Mouse (Mus musculus) gastrocnemius, postnatal 10 days (tissue): ENCODE measurements around the gene Acsm2. TPM values are rescaled to one million over a fixed set of nuclear protein-coding genes. Genes with fewer than 3 reads are reported as not detected.
"Not testable (repeated sequence)": the region's sequence is repeated elsewhere in the genome, so short reads cannot be mapped to it uniquely, and the experiment has no call there.

Source experiments
- DNase-seq: peaks from one replicate; pipeline ENCODE4 v3.0.0; 2021; ENCODE audit warnings: mixed read lengths
- total RNA-seq, 2 experiments: library from RNA; stranded (reverse); gene quantifications; 2 replicates each; pipeline ENCODE4 v1.2.3; 2021

Acsm2 gene
- total RNA-seq, 2 experiments from 2014 or later = not detected

- not testable (repeated sequence) for DNase-seq
These were observed 8.3 kb downstream of the Acsm2 start for GRCm38 (mm10) chr7:119562476-119562875.

DNA sequence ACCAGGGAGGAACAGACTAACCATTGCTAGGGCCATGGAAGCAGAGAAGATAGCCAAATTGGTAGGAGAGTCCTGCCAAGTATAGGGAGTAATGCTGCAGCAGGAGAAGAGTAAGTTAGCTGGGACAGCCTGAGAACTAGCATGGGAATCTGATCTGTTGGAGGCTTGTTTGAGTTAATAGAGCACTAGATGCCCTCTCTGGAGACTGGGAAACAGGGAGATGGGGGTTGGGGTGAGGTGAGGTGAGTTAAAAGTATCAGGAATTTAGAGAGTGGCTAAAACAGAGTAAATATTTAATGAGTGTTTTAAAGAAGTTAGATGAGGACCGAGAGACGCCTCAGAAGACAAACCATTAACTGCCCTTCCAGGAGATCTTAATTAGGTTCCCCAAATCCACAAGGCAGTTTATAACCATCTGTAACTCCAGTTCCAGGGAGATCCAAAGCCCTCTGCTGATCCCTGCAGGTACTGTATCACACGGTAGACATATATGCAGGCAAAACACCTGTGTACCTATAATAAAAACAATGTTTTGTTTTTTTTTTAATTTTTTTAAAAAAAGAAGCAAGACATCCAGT is 40.5 kb downstream of the Acsm2 start:
- no peak for DNase-seq

DNA sequence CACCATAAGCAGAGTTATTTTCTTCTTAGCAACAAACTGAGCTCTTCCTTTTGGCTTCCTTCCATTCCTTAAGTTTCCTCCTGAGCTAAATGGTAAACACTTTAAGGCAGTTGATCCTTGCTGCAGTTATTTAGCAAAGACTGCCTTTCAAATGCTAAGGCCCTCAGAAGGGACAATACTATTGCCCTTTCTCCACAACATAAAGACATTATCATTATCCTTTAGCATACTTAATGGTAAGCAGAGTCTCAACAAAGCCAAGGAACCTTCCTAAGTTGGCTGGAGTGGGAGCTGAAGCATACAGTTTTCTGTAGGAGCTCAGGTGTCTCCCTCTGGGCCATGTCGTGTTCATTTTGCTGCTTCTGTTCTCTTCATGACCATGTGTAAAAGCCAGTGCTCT is 41.2 kb downstream of the Acsm2 start:
- DNase-seq = no peak

GRCm38 (mm10) chr7:119596536-119596935 is 42.4 kb downstream of the Acsm2 start:
- no peak for DNase-seq

DNA sequence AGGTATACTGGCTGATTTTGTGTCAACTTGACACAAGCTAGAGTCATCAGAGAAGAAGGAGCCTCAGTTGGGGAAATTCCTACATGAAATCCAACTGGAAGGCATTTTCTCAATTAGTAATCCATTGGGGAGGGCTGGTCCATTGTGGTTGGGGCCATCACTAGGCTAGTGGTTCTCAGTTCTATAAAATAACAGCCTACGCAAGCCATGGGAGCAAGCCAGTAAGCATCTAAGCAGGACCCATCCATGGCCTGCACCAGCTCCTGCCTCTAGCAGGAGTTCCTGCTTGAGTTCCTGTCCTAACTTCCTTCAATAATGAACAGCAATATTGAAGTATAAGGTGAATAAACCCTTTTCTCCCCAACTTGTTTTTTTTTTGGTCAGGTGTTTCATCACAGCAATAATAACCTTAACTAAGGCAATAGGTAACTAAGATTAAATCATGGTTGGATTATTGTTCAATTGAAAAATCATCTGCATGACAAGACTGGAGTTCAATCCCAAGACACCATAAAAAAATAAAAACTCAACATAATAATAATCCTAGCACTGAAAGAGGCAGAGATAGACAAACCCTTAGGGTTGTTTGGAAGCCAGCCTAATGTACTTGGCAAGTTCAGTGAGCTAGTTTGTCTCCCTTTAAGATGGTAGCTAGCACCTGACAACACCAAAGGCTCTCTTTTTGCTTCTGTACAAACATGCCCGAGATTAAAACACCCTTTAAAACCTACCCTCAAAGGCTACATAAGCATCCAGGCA is 47.2 kb downstream of the Acsm2 start:
- DNase-seq = no peak

DNA sequence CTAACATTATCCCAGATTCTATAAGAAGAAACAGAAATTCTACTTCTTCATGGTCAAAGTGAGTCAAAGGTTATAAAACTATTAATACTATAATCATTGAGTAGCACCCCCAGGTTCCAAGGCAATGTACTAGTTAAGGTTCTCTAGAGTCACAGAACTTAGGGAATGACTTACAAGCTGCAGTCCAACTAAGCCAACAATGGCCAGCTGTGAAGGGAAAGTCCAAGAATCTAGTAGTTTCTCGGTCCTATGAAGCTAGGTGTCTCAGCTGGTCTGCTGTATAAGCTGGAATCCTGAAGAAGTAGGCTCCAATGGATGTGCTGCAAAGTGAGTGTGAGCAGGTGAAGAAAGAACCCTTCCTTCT is 47.8 kb downstream of the Acsm2 start:
- no peak for DNase-seq

DNA sequence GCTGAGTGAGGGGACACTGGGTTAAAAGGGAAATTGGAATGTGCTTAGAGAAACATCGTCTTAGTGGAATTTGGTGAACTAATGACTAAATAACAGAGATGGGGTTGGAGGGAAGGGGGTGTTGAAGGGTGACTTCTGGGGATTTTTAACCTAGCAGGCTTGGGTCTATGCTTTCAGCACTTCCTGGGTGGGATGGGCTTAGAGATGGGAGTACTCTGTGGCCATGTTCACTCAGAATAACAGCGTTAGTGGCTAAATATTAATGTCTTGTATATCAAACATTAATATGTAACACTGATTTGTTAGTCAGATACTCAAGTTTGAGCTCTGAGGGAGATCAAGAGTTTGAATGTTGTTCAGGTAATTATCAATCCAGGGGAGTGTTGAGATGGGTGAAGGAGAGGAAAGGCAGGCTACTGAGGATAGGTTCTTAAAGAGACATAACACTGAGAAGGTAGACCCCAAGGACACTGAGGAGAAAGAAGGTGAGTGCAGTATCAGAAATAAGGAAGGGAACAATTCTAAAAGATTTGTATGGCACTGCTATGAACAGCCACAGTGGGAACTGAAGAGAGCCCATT is 50.9 kb downstream of the Acsm2 start:
- no peak for DNase-seq

DNA sequence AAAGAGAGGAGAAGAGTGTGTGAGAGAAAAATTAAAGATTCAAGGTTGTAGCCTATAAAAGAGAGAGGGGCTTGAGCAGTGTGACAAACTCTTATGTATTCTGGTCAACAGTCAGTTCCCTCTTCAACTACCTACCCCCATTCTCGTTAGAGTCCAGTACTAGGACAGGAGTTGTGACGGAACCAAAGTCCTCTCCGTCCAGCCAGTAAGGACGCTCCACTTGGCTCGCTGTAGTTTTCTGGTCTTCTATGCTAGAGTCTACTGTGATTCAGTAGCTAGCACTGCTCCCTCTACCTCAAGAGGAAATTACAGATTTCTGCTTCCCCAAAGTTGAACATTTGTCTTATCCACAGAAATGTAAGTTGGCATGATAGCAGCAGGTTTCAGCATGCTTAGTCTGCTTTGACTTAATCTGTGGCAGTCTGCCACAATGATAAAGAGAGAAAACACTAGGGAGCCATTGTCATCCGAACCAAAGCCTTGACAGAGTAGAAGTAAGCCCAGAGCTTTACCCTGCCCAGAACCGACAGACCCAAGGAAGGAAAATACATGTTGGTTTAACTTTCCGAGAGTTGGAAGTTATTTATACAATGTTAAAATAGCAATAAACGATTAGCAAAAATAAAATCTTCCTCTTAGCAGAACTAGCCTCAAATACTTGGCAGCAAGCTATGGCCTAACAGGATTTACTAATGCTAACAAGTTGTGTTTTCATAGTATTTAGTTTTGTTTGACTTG is 52.0 kb downstream of the Acsm2 start:
- no peak for DNase-seq

DNA sequence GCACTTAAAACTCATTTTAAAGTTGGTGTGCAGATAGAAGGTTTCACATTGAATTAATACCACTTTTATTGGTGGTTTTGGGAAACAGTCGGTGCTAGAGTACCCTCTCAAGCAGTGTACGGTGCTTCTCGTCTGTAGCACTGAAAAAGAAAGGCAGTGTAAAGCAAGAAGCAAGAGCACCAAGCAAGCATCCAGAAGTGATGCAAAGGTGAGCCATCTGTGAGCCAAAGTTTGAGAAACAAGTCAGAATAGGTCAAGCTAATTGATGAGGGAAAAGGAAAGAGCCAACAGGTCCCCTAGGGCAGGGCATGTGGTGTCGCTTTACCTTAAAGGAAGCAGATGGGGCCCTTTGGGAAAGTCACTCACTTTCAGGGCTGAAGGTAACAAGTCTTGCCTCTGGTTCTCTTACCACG is 52.5 kb downstream of the Acsm2 start, which contains the start of gene Acsm1:
Acsm1 (plus strand) TSS at position 363 of the 413 bp plus-strand sequence.
- DNase-seq = no peak

DNA sequence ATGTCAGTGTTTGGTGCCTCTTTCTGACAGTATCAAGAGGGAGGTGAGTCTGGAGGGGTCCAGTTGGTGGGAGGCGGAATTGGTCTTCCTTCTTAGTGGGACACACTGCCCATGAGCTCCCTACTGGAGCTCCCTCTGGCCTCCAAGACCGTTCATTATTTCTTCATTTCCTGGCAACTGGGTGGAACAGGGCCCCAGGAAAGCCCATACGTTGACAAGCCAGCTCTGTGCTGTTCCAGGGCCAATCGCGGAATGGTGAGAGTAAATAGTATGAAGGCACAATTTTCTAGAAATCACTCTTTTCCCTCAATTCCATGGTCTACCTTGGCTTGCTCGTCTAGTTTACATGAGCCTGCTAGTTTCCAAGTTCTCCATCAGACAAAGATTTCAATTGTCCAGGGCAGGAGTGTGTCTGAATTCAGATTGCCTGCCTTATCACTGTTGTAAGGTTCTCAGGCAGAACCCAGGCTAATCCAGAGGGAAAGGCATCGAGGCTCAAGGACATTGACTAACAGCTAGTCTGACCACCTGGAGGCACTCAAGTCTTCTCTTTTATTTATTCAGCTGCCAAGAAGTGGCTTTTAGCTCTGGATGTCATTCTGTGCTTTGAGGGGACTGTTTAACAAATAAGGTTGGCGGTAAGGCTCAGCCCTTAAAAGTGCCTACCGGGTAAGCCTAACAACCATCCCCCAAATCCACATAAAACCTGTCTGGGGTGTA is 53.8 kb downstream of the Acsm2 start:
- no peak for DNase-seq

DNA sequence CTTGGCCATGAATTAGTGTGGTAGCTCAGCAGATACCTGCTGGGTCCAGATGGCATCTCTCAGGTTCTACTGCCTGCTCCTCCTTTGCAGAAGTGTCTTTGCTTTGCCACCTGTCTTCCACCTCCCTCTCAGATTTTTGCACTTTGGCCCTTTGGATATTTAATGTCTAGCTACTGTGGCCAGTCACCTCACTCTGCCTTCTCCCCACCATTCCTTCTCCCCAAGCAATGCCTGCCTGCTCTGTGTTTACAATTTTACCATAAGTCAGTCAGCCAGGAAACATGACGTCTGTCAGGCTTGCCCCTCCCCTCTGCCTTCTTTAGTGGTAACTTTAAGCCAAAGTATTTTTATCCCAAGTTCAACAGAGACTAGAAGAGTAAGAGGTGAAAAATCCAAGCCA is 62.4 kb downstream of the Acsm2 start:
- no peak for DNase-seq

DNA sequence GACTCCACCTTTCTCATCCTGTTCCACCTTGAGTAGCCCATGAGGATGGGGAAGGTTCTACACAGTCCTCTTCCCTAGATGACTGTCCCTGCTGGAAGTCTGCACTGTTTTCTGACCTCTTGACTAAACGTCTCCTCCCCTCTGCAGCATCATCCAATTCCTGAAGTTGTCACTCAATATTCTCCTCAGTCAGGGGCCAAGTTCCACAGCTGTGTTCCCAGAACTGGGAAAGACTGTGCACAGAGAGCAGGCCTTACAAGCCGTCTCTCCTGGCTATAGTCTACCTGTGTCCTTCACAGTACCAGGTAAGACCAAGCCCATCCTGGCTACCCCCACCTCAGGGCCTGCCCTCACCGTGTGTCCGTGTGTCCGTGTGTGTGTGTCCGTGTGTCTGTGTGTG is 63.5 kb downstream of the Acsm2 start:
- DNase-seq = no peak

- no peak for DNase-seq
These were observed 64.2 kb downstream of the Acsm2 start for GRCm38 (mm10) chr7:119618209-119618935.

- DNase-seq = no peak
These were observed 66.0 kb downstream of the Acsm2 start for GRCm38 (mm10) chr7:119620157-119620556.

DNA sequence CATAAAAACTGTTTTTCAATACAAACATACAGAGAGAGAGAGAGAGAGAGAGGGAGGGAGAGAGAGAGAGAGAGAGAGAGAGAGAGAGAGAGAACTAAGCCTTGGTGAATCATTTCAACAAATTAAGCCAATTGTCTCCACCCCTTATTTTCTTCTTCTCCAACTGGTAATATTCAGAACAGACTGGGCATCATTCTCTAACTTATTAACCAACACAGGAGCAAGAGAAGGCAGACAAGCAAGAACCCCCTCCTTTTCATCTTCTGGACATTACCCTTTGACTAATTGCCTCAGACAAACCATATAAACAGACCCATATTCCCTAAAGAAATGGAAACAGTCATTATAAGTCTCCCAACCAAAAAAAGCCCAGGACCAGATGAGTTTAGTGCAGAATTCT is 84.6 kb downstream of the Acsm2 start:
- DNase-seq = no peak

GRCm38 (mm10) chr7:119642307-119642706 is 88.2 kb downstream of the Acsm2 start:
- DNase-seq = no peak

Other genes starting within 250 kb of the Acsm2 start
- not detected for gene Gp2, start 95.1 kb upstream of the Acsm2 start, total RNA-seq
- not detected for gene Umod, start 75.1 kb upstream of the Acsm2 start, total RNA-seq
- gene Acsm5, start 34.9 kb upstream of the Acsm2 start, total RNA-seq = under 1 TPM in 1 of 2 experiments, not detected in 1; 0.16 TPM
- gene Pdilt, start 30.9 kb upstream of the Acsm2 start, total RNA-seq = not detected
- not detected for gene Acsm1, start 52.7 kb downstream of the Acsm2 start, total RNA-seq
- not detected for gene Acsm4, start 135.7 kb downstream of the Acsm2 start, total RNA-seq
- 10 to 100 TPM; 18.0 to 18.3 TPM for gene Thumpd1, start 166.5 kb downstream of the Acsm2 start, total RNA-seq
- gene Acsm3, start 206.6 kb downstream of the Acsm2 start, total RNA-seq = under 1 TPM in 1 of 2 experiments, not detected in 1; 0.14 TPM
- gene Rexo5, start 239.7 kb downstream of the Acsm2 start, total RNA-seq = 1 to 10 TPM; 1.9 to 2.9 TPM
- 1 to 10 TPM; 3.1 to 3.2 TPM for gene Eri2, start 239.7 kb downstream of the Acsm2 start, total RNA-seq